Mouse (Mus musculus): ENCODE data around the gene Tox2.

DNA sequence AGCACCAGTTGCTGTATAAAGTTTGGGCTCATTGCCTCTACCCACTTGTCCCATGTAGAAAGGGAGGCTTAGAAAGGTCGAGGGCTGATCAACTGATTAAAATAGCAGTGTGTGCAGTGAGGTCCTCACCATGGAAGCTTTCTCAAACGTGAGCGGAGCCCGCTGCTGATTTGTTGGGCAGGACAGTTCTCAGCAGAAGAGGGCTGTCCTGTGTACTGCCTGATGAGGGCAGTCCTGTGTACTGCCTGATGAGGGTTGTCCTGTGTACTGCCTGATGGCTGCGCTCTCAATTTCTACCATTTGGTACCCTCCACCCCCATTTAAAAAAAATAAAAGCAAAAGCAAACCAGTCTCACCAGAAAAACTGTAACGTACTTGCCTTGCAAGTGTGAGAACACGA is 82.8 kb downstream of the Tox2 start:
- TF ChIP-seq CTCF (IDR thresholded peaks at IDR 0.05) (no peak), EP300 (IDR thresholded peaks at IDR 0.05) (no peak)

Data from lung, postnatal 0 days (tissue).